Mouse (Mus musculus): Measurements from ENCODE around the gene Oma1.

The Oma1 gene

DNA sequence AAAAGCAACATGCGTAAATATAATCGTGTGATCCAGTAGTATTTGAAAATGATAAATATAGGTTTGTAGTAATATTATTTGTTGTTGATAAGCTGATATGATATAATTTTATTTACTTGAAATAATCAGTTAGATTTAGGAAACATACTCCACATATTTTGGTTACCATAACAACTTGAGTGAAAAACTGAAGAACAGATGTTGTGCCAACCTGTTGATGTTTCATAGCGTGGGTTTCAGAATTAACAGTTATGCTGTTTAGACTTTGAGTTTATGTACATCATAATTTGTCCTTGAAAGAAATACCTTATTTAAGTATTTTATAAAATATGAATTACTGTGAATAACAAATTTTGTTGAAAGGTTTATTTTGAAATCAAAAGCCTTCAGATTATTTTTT is 43.8 kb downstream of the Oma1 start:
- no peak for DNase-seq (ENCODE audit: low spot score in 2 of 2)

DNA sequence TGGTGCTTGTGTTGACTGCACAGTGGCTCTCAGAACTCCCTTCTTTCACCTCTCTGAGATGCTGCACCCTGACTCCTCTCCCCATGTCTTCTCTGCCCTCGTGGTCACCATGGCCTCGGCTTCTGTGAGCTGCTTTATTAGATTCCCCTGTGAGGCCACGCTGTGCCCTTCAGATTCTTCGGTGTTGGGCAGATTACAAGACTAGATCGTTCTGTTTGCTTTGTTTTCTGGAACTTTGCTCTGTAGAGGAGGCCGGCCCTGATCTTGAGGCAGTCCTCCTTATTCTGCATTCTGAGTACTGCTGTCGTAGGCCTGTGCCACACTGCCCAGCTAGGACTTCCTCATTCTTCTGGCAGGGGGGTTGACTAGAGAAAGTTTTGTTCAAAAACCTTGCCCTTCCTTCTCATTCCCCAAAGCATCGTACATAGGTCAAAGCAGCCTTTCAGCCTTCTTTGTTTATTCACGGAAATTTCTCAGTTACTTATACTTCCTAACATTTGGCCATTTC is 45.4 kb downstream of the Oma1 start:
- no peak for DNase-seq (ENCODE audit: low spot score in 2 of 2)

DNA sequence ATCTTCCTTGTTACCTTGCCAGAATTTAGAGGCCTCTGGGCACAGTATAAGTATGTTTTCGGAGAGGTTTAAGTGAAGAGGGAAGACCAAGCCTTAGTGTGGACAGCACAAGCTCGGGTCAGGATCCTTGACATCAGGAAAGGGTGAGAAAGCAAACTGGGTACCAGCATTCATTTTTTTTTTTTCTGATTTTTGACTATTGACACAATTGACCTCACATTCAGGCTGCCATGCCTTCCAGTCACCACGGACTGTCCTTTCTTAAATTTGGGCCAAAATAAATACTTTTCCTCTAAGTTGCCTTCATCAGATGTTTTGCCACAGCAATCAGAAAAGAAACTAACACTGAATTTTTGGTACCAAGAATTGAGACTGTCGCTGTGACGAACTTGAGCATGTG is 68.6 kb downstream of the Oma1 start:
- DNase-seq (ENCODE audit: low spot score in 2 of 2) = no peak

DNA sequence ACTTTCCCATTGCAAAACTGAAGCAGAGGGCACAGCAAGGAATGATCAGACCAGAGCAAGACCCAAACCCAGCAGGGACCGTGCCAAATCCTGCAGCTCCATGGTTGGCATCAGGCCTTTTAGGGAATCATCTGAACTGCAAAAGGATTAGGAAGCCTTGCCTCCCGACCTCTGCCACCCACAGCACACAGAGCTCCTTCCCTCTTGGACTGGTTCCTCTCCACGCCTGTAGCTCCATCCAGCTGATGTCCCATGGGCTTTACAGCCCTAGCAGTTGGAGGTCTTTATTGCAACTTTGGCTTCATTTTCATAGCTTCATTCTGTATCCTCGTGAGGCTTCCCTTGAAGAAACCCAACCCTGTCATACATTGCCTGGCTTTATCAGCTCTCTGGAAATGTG is 71.4 kb downstream of the Oma1 start:
- DNase-seq (ENCODE audit: low spot score in 2 of 2) = no peak

DNA sequence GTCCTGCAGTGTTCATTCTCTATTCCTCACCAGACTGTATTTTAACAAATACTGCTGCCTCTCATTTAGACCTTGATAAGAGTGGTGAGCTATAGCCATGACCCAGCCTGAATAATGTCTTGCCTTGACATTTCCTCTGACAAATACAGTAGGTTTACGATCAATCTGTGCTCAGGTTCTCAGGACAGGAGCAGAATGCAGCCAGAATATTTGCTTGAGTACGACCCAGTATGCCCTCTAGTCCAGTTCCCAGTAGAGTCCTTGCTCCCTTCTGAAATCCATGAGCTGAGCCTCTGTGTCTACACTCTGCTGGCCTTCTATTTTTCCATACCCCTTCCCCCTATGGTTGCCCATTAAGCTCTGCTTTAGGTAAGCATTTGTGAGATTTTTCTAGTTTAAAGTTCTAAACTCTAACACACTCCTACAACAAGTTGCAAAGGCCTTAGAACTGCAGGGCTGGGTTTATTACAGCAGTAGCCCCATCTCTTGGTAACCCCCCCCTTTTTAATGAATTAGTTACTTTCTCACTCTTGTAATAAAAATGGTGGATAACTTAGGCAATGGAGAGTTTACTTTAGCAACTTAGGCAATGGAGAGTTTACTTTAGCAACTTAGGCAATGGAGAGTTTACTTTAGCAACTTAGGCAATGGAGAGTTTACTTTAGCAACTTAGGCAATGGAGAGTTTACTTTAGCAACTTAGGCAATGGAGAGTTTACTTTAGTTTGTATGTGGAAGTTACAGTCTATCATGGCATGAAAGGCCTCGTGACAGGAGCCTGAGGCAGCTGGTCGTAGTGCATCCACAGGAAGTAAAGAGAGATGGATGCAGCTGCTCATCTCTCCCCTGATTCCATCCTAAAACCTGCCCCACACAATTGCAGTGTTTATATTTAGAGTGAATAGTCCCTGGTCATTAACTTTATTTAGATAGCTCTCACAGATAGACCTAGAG is 72.5 kb downstream of the Oma1 start:
- no peak for DNase-seq (ENCODE audit: low spot score in 2 of 2)

DNA sequence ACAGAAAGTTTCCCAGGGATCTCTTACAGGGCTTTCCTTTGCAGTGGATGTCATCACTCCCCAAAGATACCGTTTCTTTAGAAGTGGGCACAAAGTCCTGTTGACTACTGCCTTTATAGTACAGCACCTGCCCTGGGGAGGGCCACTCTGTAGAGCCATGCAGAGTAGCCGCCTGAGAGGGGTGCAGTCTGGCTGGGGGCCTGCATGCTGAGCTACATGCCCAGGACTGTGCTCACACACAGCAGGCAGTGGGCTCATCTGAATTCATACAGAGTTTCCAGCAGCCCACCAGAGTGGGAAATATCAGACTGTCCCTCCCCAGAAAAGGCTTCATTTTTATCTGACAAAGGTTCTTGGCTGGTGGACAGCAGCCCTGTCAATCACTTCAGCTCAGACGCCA is 73.7 kb downstream of the Oma1 start:
- DNase-seq (ENCODE audit: low spot score in 2 of 2) = no peak

DNA sequence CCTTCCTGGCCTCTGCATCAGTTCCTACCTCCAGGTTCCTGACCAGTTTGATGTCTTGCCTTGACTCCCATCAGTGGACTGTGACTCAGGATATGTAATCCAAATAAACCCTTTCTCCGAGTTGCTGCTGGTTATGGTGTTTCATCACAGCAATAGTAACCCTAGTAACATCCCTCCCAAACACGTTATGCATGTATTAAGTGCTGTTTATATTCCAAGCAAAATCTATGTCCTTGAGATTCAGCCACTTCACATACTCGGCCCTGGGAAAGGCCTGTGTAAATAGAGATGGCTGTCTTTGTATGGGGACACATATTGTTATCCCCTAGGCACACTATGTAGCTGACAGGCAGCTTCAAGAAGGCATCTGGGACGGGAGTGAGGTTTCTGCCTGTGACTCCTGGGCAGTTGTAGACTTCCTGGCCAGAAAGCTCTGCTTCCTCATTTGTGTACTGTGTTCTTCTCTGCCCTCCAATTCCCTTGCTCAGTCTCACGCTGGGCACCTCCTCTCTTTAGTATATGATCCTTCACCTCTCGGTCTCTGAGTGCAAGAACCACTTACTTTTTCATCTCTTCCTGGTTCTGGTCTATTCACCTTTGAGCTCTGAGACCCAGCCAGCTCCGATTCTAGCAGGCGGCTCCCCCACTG is 75.0 kb downstream of the Oma1 start:
- DNase-seq (ENCODE audit: low spot score in 2 of 2) = no peak

DNA sequence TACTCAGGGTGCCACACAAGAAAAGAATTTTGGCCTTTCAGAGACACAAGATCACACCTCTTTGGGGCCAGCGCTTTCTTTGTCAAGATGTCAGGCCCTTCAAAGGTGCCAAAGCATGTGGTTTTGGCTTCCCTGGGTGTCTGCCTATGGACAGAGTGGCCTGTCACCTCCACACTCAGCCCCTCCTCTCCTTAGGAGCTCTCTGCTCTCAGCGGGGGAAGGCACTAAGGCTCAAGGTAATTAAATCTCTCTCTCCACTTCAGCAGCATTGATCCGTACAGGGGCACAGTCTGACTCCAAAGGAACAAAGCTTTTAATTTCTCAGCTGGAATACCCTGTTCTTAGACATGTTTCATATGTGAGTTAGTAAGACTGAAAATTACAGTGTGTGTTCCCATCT is 76.0 kb downstream of the Oma1 start:
- DNase-seq (ENCODE audit: low spot score in 2 of 2) = no peak

DNA sequence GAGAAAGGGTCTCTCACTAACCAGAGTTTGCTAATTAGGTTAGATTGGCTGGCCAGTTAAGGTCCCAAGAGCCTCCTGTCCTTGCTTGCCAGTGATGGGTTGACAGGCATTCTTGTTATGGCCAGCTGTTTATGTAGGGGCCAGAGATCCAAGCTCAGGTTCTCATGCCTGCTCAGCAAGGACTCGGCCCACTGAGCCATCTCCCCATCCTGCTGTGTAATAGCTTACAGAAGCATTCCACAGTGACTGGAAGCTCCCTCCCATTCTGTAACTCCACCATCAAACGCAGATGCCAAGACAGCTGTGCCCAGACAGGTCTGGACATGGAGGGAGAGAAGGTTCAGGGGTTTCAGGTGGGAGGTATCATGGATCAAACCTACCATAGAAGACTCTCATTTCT is 76.9 kb downstream of the Oma1 start:
- no peak for DNase-seq (ENCODE audit: low spot score in 2 of 2)

DNA sequence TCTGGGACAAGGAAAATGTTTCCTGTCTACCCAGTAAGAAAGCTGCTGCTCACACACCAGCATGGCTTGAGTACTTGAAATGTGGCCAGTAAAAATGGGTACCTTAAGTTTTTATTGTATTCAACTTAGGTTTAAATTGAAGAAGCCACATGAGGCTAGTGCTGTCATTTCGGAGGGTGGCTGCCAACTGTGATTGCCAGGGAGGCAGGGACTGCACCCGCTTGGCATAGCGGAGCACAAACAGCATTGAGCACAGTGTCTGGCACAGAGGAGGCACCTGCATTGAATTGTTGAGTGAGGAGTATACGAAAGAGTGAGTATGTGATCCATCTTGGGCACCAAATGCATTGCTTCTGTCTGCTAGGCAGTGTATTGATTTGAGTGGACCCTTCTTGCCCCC is 81.5 kb downstream of the Oma1 start:
- no peak for DNase-seq (ENCODE audit: low spot score in 2 of 2)

DNA sequence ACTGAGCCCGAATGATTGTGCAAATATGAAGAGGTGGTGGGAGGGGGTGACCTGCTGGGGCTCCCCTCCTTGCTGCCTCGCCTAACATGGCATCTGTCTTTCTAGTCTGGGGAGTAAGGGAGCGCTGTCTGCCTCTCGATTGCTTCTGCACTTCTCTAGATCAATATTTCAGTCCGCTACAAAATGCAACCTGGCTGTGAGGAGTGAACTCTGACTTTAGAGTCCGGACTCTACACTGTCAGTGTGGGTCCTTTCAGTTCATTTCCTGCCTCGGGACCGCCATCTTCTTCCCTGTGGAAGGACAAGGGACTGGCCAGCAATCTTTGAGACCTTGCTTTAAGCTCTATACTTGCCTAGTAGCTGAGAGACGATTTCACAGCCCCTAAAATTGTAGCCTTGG is 82.3 kb downstream of the Oma1 start:
- DNase-seq (ENCODE audit: low spot score in 2 of 2) = no peak

DNA sequence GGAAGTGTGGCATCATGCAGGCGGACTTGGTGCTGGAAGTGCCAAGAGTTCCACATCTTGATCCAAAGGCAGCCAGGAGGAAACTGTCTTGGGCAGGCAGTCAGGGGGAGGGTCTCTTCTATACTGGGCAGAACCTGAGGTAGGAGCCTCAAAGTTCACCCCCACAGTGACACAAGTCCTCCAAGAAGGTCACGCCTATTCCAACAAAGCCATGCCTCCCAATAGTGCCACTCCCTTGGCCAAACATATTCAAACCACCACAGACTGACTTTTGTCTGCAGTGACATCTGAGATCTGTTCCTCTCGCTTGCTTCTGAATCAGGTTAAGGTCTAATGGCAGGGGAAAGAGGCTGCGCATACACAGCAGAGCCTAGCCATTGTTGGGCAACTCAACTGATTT is 83.3 kb downstream of the Oma1 start:
- no peak for DNase-seq (ENCODE audit: low spot score in 2 of 2)

DNA sequence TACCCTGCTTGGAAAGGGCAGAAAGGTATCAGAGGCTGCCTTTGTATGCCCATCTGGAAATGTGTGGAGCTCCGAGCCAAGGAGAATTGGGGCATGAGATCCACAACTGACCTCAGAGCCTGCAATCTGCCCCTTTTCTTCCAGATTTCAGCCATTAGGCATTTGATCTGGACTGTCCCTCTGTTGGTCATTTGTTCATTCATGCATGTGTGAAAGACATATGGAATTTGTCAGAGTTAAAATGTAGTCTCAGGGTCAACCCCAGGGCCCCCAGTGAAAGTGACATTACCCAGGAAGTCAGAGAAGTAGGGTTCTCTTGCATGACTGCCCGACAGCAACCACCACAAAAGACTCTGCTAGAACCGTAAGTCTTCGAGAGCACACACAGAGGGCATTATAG is 89.0 kb downstream of the Oma1 start:
- DNase-seq (ENCODE audit: low spot score in 2 of 2) = no peak

DNA sequence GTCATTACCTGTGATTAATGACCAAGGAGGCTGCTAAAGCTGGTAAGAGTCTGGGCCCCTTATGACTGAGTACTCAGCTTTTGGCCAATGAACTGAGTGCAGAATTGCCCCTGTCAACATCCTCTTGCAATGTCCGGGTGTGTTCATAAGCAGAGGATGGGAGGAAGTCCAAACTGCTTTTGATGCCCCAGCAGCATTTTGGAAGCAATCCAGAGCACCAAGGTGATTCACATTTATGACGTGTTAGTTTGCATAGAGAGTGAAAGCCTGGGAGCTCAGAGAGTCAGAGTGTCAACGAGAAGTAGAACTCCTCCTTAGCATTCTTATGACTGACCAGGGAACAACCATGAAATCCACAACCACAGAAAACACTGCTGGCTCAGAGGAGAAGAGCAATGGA is 91.7 kb downstream of the Oma1 start:
- no peak for DNase-seq (ENCODE audit: low spot score in 2 of 2)

DNA sequence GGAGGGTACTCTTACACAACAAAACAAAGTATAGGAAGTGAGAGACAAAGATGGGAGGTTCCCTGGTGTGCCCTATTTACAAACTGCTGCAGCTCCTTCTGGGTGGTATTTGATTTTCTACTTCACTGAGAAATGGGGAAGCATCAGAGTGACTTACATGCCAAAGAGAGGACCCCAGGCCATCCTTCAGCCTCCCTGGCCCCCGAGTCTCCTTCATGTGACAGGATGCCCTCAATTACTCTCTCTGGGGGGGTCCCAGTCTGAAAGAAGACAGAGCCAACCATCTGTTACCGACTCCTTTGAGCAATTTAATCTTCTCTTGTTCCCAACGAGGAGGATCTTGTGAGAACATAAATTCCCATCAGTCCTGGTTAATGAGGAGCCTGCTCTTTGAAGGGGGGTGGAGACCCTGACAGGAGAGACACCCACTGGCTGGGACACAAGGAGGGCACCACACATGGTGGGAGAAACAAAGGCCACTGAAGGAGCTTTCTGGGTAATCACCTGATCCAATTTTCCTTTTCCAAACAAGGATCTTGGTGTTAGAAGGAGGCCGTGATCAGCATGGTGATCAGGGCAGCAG is 96.7 kb downstream of the Oma1 start:
- DNase-seq (ENCODE audit: low spot score in 2 of 2) = no peak
